In the genomic region with DNA sequence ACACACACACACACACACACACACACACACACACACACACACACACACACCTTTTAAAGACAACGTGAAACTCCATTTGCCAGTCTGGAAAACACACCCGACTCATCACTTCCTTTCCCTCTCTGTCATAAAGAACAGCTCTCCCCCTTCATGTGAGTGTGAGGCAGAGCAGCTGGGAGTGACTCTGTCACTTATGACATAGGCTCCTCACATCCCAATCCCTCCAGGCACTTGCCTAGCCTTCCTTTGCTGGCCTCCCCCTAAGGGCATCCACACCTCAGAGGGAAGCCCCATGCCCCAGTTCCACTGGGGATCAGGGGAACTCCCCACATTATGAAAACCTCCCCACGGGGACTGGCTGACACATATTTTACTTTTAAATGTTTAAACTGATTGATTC, we compare ENCODE assay signal across 21 mouse cellular contexts.
"Had no signal": no experiment of that assay in that cellular context is flagged by ENCODE, and none has a peak within 500 bp of the region (broad histone marks: within the 10 kb centered on the region; RNA-seq: fewer than 3 reads in every experiment).

No protein-coding gene starts in this region.

- H3K4me1 ChIP-seq: intestine, embryonic 15.5 days; kidney, embryonic 15.5 days; liver, embryonic 13.5 days; megakaryocyte, embryonic 14.5 days; midbrain, embryonic 15.5 days; neural tube, embryonic 13.5 days had no signal

- H3K9ac ChIP-seq: intestine, embryonic 15.5 days; kidney, embryonic 15.5 days; liver, embryonic 13.5 days; midbrain, embryonic 15.5 days; neural tube, embryonic 13.5 days had no signal

- H3K27ac ChIP-seq: intestine, embryonic 15.5 days; kidney, embryonic 15.5 days; left cerebral cortex, adult 2 months; liver, embryonic 13.5 days; midbrain, embryonic 15.5 days; neural tube, embryonic 13.5 days; stomach, postnatal 0 days had no signal

- H3K9me3 ChIP-seq: intestine, embryonic 15.5 days; kidney, embryonic 15.5 days; liver, embryonic 13.5 days; midbrain, embryonic 15.5 days had no signal

- DNase-seq: kidney, adult 11 months; kidney, adult 8-10 months; kidney, postnatal 10 days; kidney, postnatal 36 days; layer of hippocampus, postnatal 36 days; liver, embryonic 13.5 days; lung, postnatal 36 days; right cerebral cortex, adult 18-20 months; right cerebral cortex, postnatal 14 days; right cerebral cortex, postnatal 4 days; thymus, adult 2 months; thymus, postnatal 14 days; thymus, postnatal 4 days had no signal

- ATAC-seq: intestine, embryonic 15.5 days; midbrain, embryonic 15.5 days had no signal

- H3K4me3 ChIP-seq: intestine, embryonic 15.5 days; kidney, embryonic 15.5 days; left cerebral cortex, adult 2 months; liver, embryonic 13.5 days; megakaryocyte, embryonic 14.5 days; midbrain, embryonic 15.5 days; myocyte; neural tube, embryonic 13.5 days had no signal

- H3K27me3 ChIP-seq: intestine, embryonic 15.5 days; kidney, embryonic 15.5 days; liver, embryonic 13.5 days; megakaryocyte, embryonic 14.5 days; midbrain, embryonic 15.5 days; neural tube, embryonic 13.5 days had no signal

- H3K4me2 ChIP-seq: intestine, embryonic 15.5 days; kidney, embryonic 15.5 days; liver, embryonic 13.5 days; midbrain, embryonic 15.5 days; neural tube, embryonic 13.5 days had no signal

- H3K36me3 ChIP-seq: intestine, embryonic 15.5 days; kidney, embryonic 15.5 days; liver, embryonic 13.5 days; midbrain, embryonic 15.5 days; neural tube, embryonic 13.5 days had no signal
